Mouse (Mus musculus): ENCODE results near the gene Gse1.

DNA sequence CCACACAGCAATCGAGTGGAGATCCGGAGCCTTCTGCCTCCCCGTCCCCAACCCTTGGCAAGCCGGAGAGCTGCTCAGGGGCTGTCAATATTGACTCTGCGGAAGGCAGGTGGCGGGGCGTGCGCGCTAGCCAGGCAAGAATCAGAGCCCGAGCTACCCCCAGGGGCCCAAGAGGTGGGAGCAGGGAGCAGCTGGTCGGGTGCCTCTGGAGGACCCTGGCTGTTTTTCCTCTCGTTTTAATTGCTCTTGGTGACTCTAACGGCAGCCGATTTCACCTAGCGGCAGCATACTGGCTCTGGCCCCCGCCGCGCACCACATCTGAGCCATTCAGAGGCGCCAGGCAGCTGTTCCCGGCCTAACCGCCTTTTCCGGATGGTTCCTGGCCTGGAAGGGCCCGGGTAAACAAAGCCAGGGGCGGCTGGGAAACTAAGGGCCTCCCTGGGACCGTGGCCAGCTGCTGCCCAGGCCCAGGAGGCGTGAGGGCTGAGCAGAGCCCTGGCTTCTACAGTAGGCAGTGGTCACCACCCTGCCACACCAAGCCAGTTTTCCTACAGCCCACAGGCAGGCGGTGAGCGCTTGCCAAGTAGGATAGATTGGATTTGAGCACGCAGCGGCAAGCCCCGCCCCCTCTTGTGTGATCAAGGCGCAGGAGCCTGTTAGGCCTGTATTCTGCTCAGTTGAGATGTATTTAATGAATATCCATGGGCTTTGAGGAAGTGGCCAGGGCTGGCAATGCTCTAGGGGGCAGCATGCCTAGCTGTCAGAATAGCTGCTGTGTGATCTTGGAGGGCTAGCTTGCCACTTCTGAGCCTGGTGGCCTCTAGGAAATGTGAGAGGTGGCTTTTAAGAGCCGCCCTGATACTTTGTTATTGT, 188.5 kb downstream of the Gse1 start:
- TF ChIP-seq CTCF (IDR thresholded peaks at IDR 0.05; ENCODE audit: extremely low read depth, insufficient read length, insufficient replicate concordance, low read depth, low read length) (peak; percentile 22; the same call in 1 of the 2 replicates), POLR2A (IDR thresholded peaks at IDR 0.05; ENCODE audit: low read depth, low read length) (no peak; the same call in 1 of the 2 replicates)
